Mouse (Mus musculus) heart, postnatal 25 days (tissue): ENCODE measurements around the gene Med26. TPM values are rescaled to one million over a fixed set of nuclear protein-coding genes. Genes with fewer than 3 reads are reported as not detected.

ENCODE experiments used
- microRNA-seq: library from miRNA; unstranded; fragments of <30 nt; microRNA quantifications from one replicate; pipeline ENCODE4 v1.2.0, GENCODE M21; 2022
- total RNA-seq, 2 experiments: library from RNA; stranded (reverse); gene quantifications; 2 replicates each; pipeline ENCODE4 v1.2.3; 2021

Med26 gene
- total RNA-seq, 2 experiments from 2014 or later = 7.7 to 9.1 TPM

Small RNA genes within 50 kb of the gene (microRNA-seq; reads per million reads assigned to microRNA genes)
- gene Gm28019 = not detected
- 4.7 reads per million, percentile 12 among the genes with 10 or more reads in this experiment for gene Mir7068

Other genes with a start within 250 kb of the Med26 start
- 10 to 100 TPM in 1 of 2 experiments, 1 to 10 TPM in 1; 7.6 to 10.1 TPM for gene Gm10282, start 243.0 kb downstream of the Med26 start, total RNA-seq
- 10 to 100 TPM; 48.2 to 62.5 TPM for gene Klf2, start 229.2 kb downstream of the Med26 start, total RNA-seq
- gene Eps15l1, start 126.8 kb downstream of the Med26 start, total RNA-seq = 10 to 100 TPM; 38.9 to 41.8 TPM
- gene Calr3, start 104.4 kb downstream of the Med26 start, total RNA-seq = 10 to 100 TPM; 13.1 to 15.4 TPM
- gene 1700030K09Rik, start 104.4 kb downstream of the Med26 start, total RNA-seq = 1 to 10 TPM; 4.6 to 7.5 TPM
- 10 to 100 TPM; 33.5 to 35.2 TPM for gene Cherp, start 73.0 kb downstream of the Med26 start, total RNA-seq
- 10 to 100 TPM; 70.1 to 70.3 TPM for gene Slc35e1, start 55.7 kb downstream of the Med26 start, total RNA-seq
- 100 to 1,000 TPM; 125 to 134 TPM for gene Smim7, start 22.8 kb upstream of the Med26 start, total RNA-seq
- gene Tmem38a, start 23.8 kb upstream of the Med26 start, total RNA-seq = 100 to 1,000 TPM; 453 to 459 TPM
- under 1 TPM; 0.36 to 0.57 TPM for gene Nwd1, start 98.4 kb upstream of the Med26 start, total RNA-seq
- 10 to 100 TPM; 77.1 to 78.3 TPM for gene Sin3b, start 175.0 kb upstream of the Med26 start, total RNA-seq
- 1 to 10 TPM; 1.3 to 1.9 TPM for gene F2rl3, start 213.6 kb upstream of the Med26 start, total RNA-seq